Comparison of ENCODE assay signal across 9 mouse cellular contexts in genomic region chr5:113041567-113042071, GRCm38 (mm10). TPM values are rescaled to one million over a fixed set of nuclear protein-coding genes. Genes with fewer than 3 reads are reported as not detected.
DNase-seq lines count a peak whose midpoint lies in the region; ATAC-seq lines count a peak whose summit lies in the region.
"Had no signal": no experiment of that assay in that cellular context is flagged by ENCODE, and none has a peak within 500 bp of the region (broad histone marks: within the 10 kb centered on the region; RNA-seq: fewer than 3 reads in every experiment).

No protein-coding gene starts in this region.

- no peaks in the 10 kb centered on the region for H3K36me3 ChIP-seq in forebrain, embryonic 14.5 days (ENCODE audit: control insufficient read depth, insufficient read depth, low read length)

- peaks cover 17% of the 10 kb centered on the region for H3K4me1 ChIP-seq in forebrain, embryonic 14.5 days (ENCODE audit: control insufficient read depth, insufficient read depth, low read length)

- no peaks in the 10 kb centered on the region for H3K9me3 ChIP-seq in forebrain, embryonic 14.5 days (replicated peaks; ENCODE audit: control insufficient read depth, low read length)

- peak; percentile 96 for DNase-seq in heart, adult 11 months
- DNase-seq in heart, adult 8-10 months (ENCODE audit: low spot score): no peak
- peak; percentile 97 for DNase-seq in forebrain, embryonic 14.5 days (ENCODE audit: low spot score)
- peak; percentile 29 for DNase-seq in heart, postnatal 4 days
- DNase-seq in layer of hippocampus, postnatal 14 days (ENCODE audit: low spot score in 2 of 2): peak; percentile 79 to 90
- peak; percentile 67 for DNase-seq in right cerebral cortex, postnatal 4 days
- no peak for DNase-seq in c-Kit-positive CD71-positive TER-119-positive erythroid progenitor cells, embryonic 14.5 days (ENCODE audit: low spot score)

- peak overlapping the region; percentile 76 for H3K27ac ChIP-seq in forebrain, embryonic 14.5 days (ENCODE audit: low read depth, low read length)
- H3K27ac ChIP-seq: macrophage had no signal

- WGBS in forebrain, embryonic 14.5 days: 5% methylated on average over 5 of the region's 5 CpGs

- ATAC-seq in forebrain, embryonic 14.5 days: peak; percentile 96
- ATAC-seq in megakaryocyte progenitor cell, adult 5-6 weeks (replicated peaks; ENCODE audit: poor library complexity): peak; percentile 26; the same call in 1 of the 2 replicates

- H3K4me3 ChIP-seq in forebrain, embryonic 14.5 days (ENCODE audit: low read depth, low read length): no peak overlapping the region

- H3K9ac ChIP-seq in forebrain, embryonic 14.5 days (ENCODE audit: low read length): no peak overlapping the region

- no peak overlapping the region for H3K4me2 ChIP-seq in forebrain, embryonic 14.5 days (ENCODE audit: low read length)

- no peaks in the 10 kb centered on the region for H3K27me3 ChIP-seq in forebrain, embryonic 14.5 days (replicated peaks; ENCODE audit: control insufficient read depth, insufficient read depth, low read length)

RNA-seq across cellular contexts. Expression of gene Grk3, which starts 26.0 kb away (rescaled TPM):
- total RNA-seq in heart, adult 8-10 months (2022): 1 to 10 TPM; 3.5 to 5.2 (median 4.6) TPM
- polyA plus RNA-seq in forebrain, embryonic 14.5 days (2014; fragmentation: Nextera tagmentation; extraction: Ambion mirVana): 4.4 and 9.0 TPM in 2 replicates
- 10 to 100 TPM; 16.9 to 19.8 TPM for total RNA-seq in heart, postnatal 4 days (2021)
- total RNA-seq in layer of hippocampus, postnatal 14 days (2021): 10 to 100 TPM; 57.3 to 76.8 TPM
- 17.0 and 18.6 TPM in 2 replicates for total RNA-seq in megakaryocyte progenitor cell, adult 5-6 weeks (2015)
- total RNA-seq in megakaryocyte progenitor cell, adult 5-6 weeks (2017): 18.7 and 21.8 TPM in 2 replicates

RNA-seq across cellular contexts. Expression of gene Crybb2, which starts 28.3 kb away (rescaled TPM):
- total RNA-seq in heart, adult 8-10 months (2022): not detected
- polyA plus RNA-seq in forebrain, embryonic 14.5 days (2014; fragmentation: Nextera tagmentation; extraction: Ambion mirVana): not detected in 2 replicates
- not detected for total RNA-seq in heart, postnatal 4 days (2021)
- total RNA-seq in layer of hippocampus, postnatal 14 days (2021): not detected
- not detected in 2 replicates for total RNA-seq in megakaryocyte progenitor cell, adult 5-6 weeks (2015)
- total RNA-seq in megakaryocyte progenitor cell, adult 5-6 weeks (2017): not detected in 2 replicates
- polyA plus RNA-seq: macrophage had no signal

RNA-seq across cellular contexts. Expression of gene Crybb3, which starts 39.8 kb away (rescaled TPM):
- 1 to 10 TPM in 1 of 4 experiments, under 1 TPM in 3; 0.92 to 1.3 (median 0.93) TPM for total RNA-seq in heart, adult 8-10 months (2022)
- 0.48 and 0.70 TPM in 2 replicates for polyA plus RNA-seq in forebrain, embryonic 14.5 days (2014; fragmentation: Nextera tagmentation; extraction: Ambion mirVana)
- 1 to 10 TPM; 1.4 to 1.7 TPM for total RNA-seq in heart, postnatal 4 days (2021)
- total RNA-seq in layer of hippocampus, postnatal 14 days (2021): 1 to 10 TPM; 2.6 to 3.0 TPM
- total RNA-seq in megakaryocyte progenitor cell, adult 5-6 weeks (2015): not detected in 2 replicates
- total RNA-seq in megakaryocyte progenitor cell, adult 5-6 weeks (2017): not detected in 2 replicates
- polyA plus RNA-seq: macrophage had no signal

Comparison
In these comparisons a context has a peak if more than half of its experiments do, and no peak if none do; other contexts are left out.
1. DNase-seq: peak in heart, adult 11 months (single experiment), forebrain, embryonic 14.5 days (single experiment), heart, postnatal 4 days (single experiment), layer of hippocampus, postnatal 14 days (2 of 2) and right cerebral cortex, postnatal 4 days (single experiment); none in heart, adult 8-10 months (single experiment) and c-Kit-positive CD71-positive TER-119-positive erythroid progenitor cells, embryonic 14.5 days (single experiment).